Mouse (Mus musculus): ENCODE measurements around the gene Mical2. TPM values are rescaled to one million over a fixed set of nuclear protein-coding genes. Genes with fewer than 3 reads are reported as not detected.

Gene Mical2
- total and polyA plus RNA-seq, 3 experiments: not detected

GRCm38 (mm10) chr7:112293456-112294104 lies 67.9 kb downstream of the Mical2 start:
- Histone ChIP-seq H3K79me2 (replicated peaks; ENCODE audit: control insufficient read depth, extremely low read depth, insufficient read depth, poor library complexity, severe bottlenecking) (no peaks in the 10 kb centered on the region), H3K9ac (ENCODE audit: insufficient read depth, low read depth) (no peak overlapping the region), H3K27me3 (replicated peaks) (peaks cover 46% of the 10 kb centered on the region), H3K4me3 (replicated peaks in 1 of 3; ENCODE audit: low read depth in 2 of 3, low read length in 2 of 3, poor library complexity in 1 of 3) (no peak overlapping the region), H3K36me3 (replicated peaks in 1 of 2; ENCODE audit: control insufficient read depth in 1 of 2, insufficient read depth in 1 of 2, low read length in 1 of 2) (no peaks in the 10 kb centered on the region), H3K4me2 (ENCODE audit: insufficient read depth, low read depth, poor library complexity, severe bottlenecking) (no peak overlapping the region), H3K27ac (ENCODE audit: insufficient read depth, low read depth) (no peak overlapping the region), H3K9me3 (replicated peaks; ENCODE audit: low read length) (no peaks in the 10 kb centered on the region), H3K4me1 (ENCODE audit: control insufficient read depth in 1 of 2, insufficient read depth in 2 of 2) (no peaks in the 10 kb centered on the region; a peak in 1 of 4 replicates)
- in situ Hi-C loops (cut with MboI; ENCODE audit: low pct_ligation_motif_present, low pct_unique_long_range_greater_than_20kb, low sequenced_read_pairs): no loop called here
- no peak for DNase-seq (ENCODE audit: extremely low read depth)
- TF ChIP-seq SIN3A (IDR thresholded peaks at IDR 0.05; ENCODE audit: low read length): no peak
- TF ChIP-seq CHD2 (IDR thresholded peaks at IDR 0.05; ENCODE audit: low read length): no peak
- no peak for TF ChIP-seq USF2 (conservative IDR thresholded peaks at IDR 0.05; ENCODE audit: low read depth, low read length)
- TF ChIP-seq MXI1 (IDR thresholded peaks at IDR 0.05; ENCODE audit: low read depth, low read length): no peak
- no peak for TF ChIP-seq TBP (conservative IDR thresholded peaks at IDR 0.05; ENCODE audit: low read depth, low read length)
- TF ChIP-seq ZKSCAN1 (IDR thresholded peaks at IDR 0.05; ENCODE audit: borderline replicate concordance, low read depth, low read length): no peak
- no peak for TF ChIP-seq MAZ (IDR thresholded peaks at IDR 0.05; ENCODE audit: low read depth, low read length)
- TF ChIP-seq CTCF (conservative IDR thresholded peaks at IDR 0.05 in 1 of 2, IDR thresholded peaks at IDR 0.05 in 1 of 2; ENCODE audit: low read depth in 2 of 2, low read length in 2 of 2): no peak
- no peak for TF ChIP-seq NRF1 (IDR thresholded peaks at IDR 0.05; ENCODE audit: low read depth, low read length)
- dilution Hi-C loops (cut with MboI; ENCODE audit: extremely low pct_ligation_motif_present, extremely low pct_unique_long_range_greater_than_20kb, low sequenced_read_pairs): no loop called here

GRCm38 (mm10) chr7:112295426-112296221 lies 70.0 kb downstream of the Mical2 start:
- Histone ChIP-seq H3K4me2 (ENCODE audit: insufficient read depth, low read depth, poor library complexity, severe bottlenecking) (no peak overlapping the region), H3K4me1 (ENCODE audit: control insufficient read depth in 1 of 2, insufficient read depth in 2 of 2) (no peaks in the 10 kb centered on the region; a peak in 1 of 4 replicates), H3K4me3 (replicated peaks in 1 of 3; ENCODE audit: low read depth in 2 of 3, low read length in 2 of 3, poor library complexity in 1 of 3) (no peak overlapping the region), H3K27ac (ENCODE audit: insufficient read depth, low read depth) (no peak overlapping the region), H3K9ac (ENCODE audit: insufficient read depth, low read depth) (no peak overlapping the region), H3K9me3 (replicated peaks; ENCODE audit: low read length) (no peaks in the 10 kb centered on the region), H3K27me3 (replicated peaks) (peaks cover 35% of the 10 kb centered on the region), H3K79me2 (replicated peaks; ENCODE audit: control insufficient read depth, extremely low read depth, insufficient read depth, poor library complexity, severe bottlenecking) (no peaks in the 10 kb centered on the region), H3K36me3 (replicated peaks in 1 of 2; ENCODE audit: control insufficient read depth in 1 of 2, insufficient read depth in 1 of 2, low read length in 1 of 2) (no peaks in the 10 kb centered on the region)
- TF ChIP-seq ZKSCAN1 (IDR thresholded peaks at IDR 0.05; ENCODE audit: borderline replicate concordance, low read depth, low read length) (no peak), CHD2 (IDR thresholded peaks at IDR 0.05; ENCODE audit: low read length) (no peak), TBP (conservative IDR thresholded peaks at IDR 0.05; ENCODE audit: low read depth, low read length) (no peak), MAX (IDR thresholded peaks at IDR 0.05; ENCODE audit: low read length) (no peak), JUND (conservative IDR thresholded peaks at IDR 0.05; ENCODE audit: low read depth, low read length) (no peak), RCOR1 (conservative IDR thresholded peaks at IDR 0.05; ENCODE audit: low read depth, low read length) (no peak), EP300 (IDR thresholded peaks at IDR 0.05; ENCODE audit: low read length) (no peak)
- DNase-seq (ENCODE audit: extremely low read depth): no peak
- in situ Hi-C loops (cut with MboI; ENCODE audit: low pct_ligation_motif_present, low pct_unique_long_range_greater_than_20kb, low sequenced_read_pairs): no loop called here
- dilution Hi-C loops (cut with MboI; ENCODE audit: extremely low pct_ligation_motif_present, extremely low pct_unique_long_range_greater_than_20kb, low sequenced_read_pairs): no loop called here

Measured in CH12.LX (cell line).